Mouse (Mus musculus) MEL (cell line): Measurements from ENCODE around the gene Tnfsf12. TPM values are rescaled to one million over a fixed set of nuclear protein-coding genes. Genes with fewer than 3 reads are reported as not detected.

ENCODE experiments used
- DNase-seq: peaks from one replicate; pipeline ENCODE4 v3.0.0; 2011; ENCODE audit warnings: low read depth, low spot score
- H3K27ac ChIP-seq: 2 replicates; pipeline ENCODE4 v1.5.1; 2012; ENCODE audit warnings: low read depth, mild to moderate bottlenecking, control low read depth, low read length, moderate library complexity; ENCODE audit not compliant: control insufficient read depth
- H3K27me3 ChIP-seq, 2 experiments: fragments of 150-350 bp in 1 of 2; sonication (generic) in 1 of 2; 2 replicates each; pipeline ENCODE4 v1.6.1; 2012; ENCODE audit warnings: low read length in 2 of 2, mild to moderate bottlenecking in 2 of 2, improper control_type of control experiment in 1 of 2, moderate library complexity in 1 of 2; ENCODE audit not compliant: insufficient read depth in 2 of 2, control insufficient read depth in 1 of 2
- H3K36me3 ChIP-seq, 2 experiments: 2 replicates each; pipeline ENCODE4 v1.6.1; 2012 to 2014; ENCODE audit warnings: low read length in 2 of 2, improper control_type of control experiment in 1 of 2, inconsistent platforms in 1 of 2, mild to moderate bottlenecking in 1 of 2; ENCODE audit not compliant: insufficient read depth in 2 of 2, control insufficient read depth in 1 of 2
- H3K4me1 ChIP-seq, 2 experiments: fragments of 150-350 bp in 1 of 2; sonication (generic) in 1 of 2; 2 replicates each; pipeline ENCODE4 v1.6.1; 2012; ENCODE audit warnings: low read length in 2 of 2, improper control_type of control experiment in 1 of 2, mild to moderate bottlenecking in 1 of 2; ENCODE audit not compliant: insufficient read depth in 2 of 2, control insufficient read depth in 1 of 2
- H3K4me3 ChIP-seq, 2 experiments: fragments of 150-350 bp in 1 of 2; sonication (generic) in 1 of 2; 2 replicates each; pipeline ENCODE4 v1.5.1; 2012; ENCODE audit warnings: low read depth in 2 of 2, low read length in 2 of 2, mild to moderate bottlenecking in 2 of 2, moderate library complexity in 2 of 2, control low read depth in 1 of 2, improper control_type of control experiment in 1 of 2; ENCODE audit not compliant: control insufficient read depth in 1 of 2, insufficient read depth in 1 of 2
- H3K79me2 ChIP-seq: 2 replicates; pipeline ENCODE4 v1.6.1; 2012; ENCODE audit warnings: mild to moderate bottlenecking, low read length, moderate library complexity; ENCODE audit not compliant: control insufficient read depth, poor library complexity, insufficient read depth
- H3K9ac ChIP-seq: 2 replicates; pipeline ENCODE4 v1.6.1; 2012; ENCODE audit warnings: low read depth, mild to moderate bottlenecking, control low read depth, low read length, moderate library complexity; ENCODE audit not compliant: control insufficient read depth, poor library complexity, severe bottlenecking
- H3K9me3 ChIP-seq: fragments of 150-350 bp; sonication (generic); replicated peaks from 2 replicates; pipeline ENCODE4 v1.6.1; 2012; ENCODE audit warnings: mild to moderate bottlenecking, low read length, improper control_type of control experiment, moderate library complexity; ENCODE audit not compliant: insufficient read depth
- BHLHE40 ChIP-seq: IDR thresholded peaks from 2 replicates; pipeline ENCODE4 v1.6.1; 2012; ENCODE audit warnings: low read depth, mild to moderate bottlenecking, inconsistent platforms, low read length, improper control_type of control experiment, borderline replicate concordance
- CHD1 ChIP-seq: IDR thresholded peaks from 2 replicates; pipeline ENCODE4 v1.6.1; 2012; ENCODE audit warnings: low read depth, mild to moderate bottlenecking, inconsistent platforms, low read length, improper control_type of control experiment
- CTCF ChIP-seq, 3 experiments: IDR thresholded peaks in 2 of 3; conservative IDR thresholded peaks in 1 of 3; 2 replicates each; pipeline ENCODE4 v1.5.1; 2011 to 2012; ENCODE audit warnings: low read length in 3 of 3, low read depth in 2 of 3, mild to moderate bottlenecking in 2 of 3, improper control_type of control experiment in 1 of 3, inconsistent platforms in 1 of 3, mixed read lengths in 1 of 3, moderate library complexity in 1 of 3; ENCODE audit not compliant: control insufficient read depth in 1 of 3, insufficient read depth in 1 of 3, poor library complexity in 1 of 3, severe bottlenecking in 1 of 3
- E2F4 ChIP-seq: IDR thresholded peaks from 2 replicates; pipeline ENCODE4 v1.6.1; 2011; ENCODE audit warnings: low read depth, low read length, improper control_type of control experiment, borderline replicate concordance
- ELF1 ChIP-seq: IDR thresholded peaks from 2 replicates; pipeline ENCODE4 v1.6.1; 2014; ENCODE audit warnings: low read depth, mild to moderate bottlenecking, inconsistent platforms, low read length, improper control_type of control experiment, moderate library complexity
- ETS1 ChIP-seq: IDR thresholded peaks from 2 replicates; pipeline ENCODE4 v1.6.1; 2012; ENCODE audit warnings: low read depth, mild to moderate bottlenecking, inconsistent platforms, low read length, improper control_type of control experiment, moderate library complexity
- GABPA ChIP-seq: IDR thresholded peaks from 2 replicates; pipeline ENCODE4 v1.6.1; 2012; ENCODE audit warnings: low read depth, mild to moderate bottlenecking, inconsistent platforms, low read length, improper control_type of control experiment, moderate library complexity
- GATA1 ChIP-seq: IDR thresholded peaks from 2 replicates; pipeline ENCODE4 v1.6.1; 2011; ENCODE audit warnings: low read depth, low read length, improper control_type of control experiment
- HCFC1 ChIP-seq: IDR thresholded peaks from 2 replicates; pipeline ENCODE4 v1.6.1; 2012; ENCODE audit warnings: low read depth, mild to moderate bottlenecking, inconsistent platforms, low read length, improper control_type of control experiment, moderate library complexity
- MAFK ChIP-seq: IDR thresholded peaks from 2 replicates; pipeline ENCODE4 v1.6.1; 2011; ENCODE audit warnings: low read depth, mild to moderate bottlenecking, low read length, improper control_type of control experiment, borderline replicate concordance
- MAX ChIP-seq: IDR thresholded peaks from 2 replicates; pipeline ENCODE4 v1.6.1; 2011; ENCODE audit warnings: low read length, improper control_type of control experiment
- MAZ ChIP-seq: IDR thresholded peaks from 2 replicates; pipeline ENCODE4 v1.6.1; 2012; ENCODE audit warnings: low read depth, mild to moderate bottlenecking, inconsistent platforms, low read length, improper control_type of control experiment
- MXI1 ChIP-seq: IDR thresholded peaks from 2 replicates; pipeline ENCODE4 v1.6.1; 2011; ENCODE audit warnings: mild to moderate bottlenecking, low read depth, low read length, improper control_type of control experiment
- MYB ChIP-seq: IDR thresholded peaks from 2 replicates; pipeline ENCODE4 v1.6.1; 2011; ENCODE audit warnings: mild to moderate bottlenecking, low read depth, low read length, improper control_type of control experiment
- MYC ChIP-seq: IDR thresholded peaks from 2 replicates; pipeline ENCODE4 v1.6.1; 2011; ENCODE audit warnings: low read depth, mild to moderate bottlenecking, low read length, improper control_type of control experiment, moderate library complexity
- NELFE ChIP-seq: IDR thresholded peaks from 2 replicates; pipeline ENCODE4 v1.6.1; 2011; ENCODE audit warnings: low read depth, low read length, improper control_type of control experiment
- POLR2AphosphoS2 ChIP-seq: IDR thresholded peaks from 2 replicates; pipeline ENCODE4 v1.6.1; 2011; ENCODE audit warnings: low read length, improper control_type of control experiment
- POLR2AphosphoS5 ChIP-seq: IDR thresholded peaks from 2 replicates; pipeline ENCODE4 v1.6.1; 2012; ENCODE audit warnings: low read depth, borderline replicate concordance, mild to moderate bottlenecking, inconsistent platforms, low read length, moderate library complexity, mixed read lengths
- RCOR1 ChIP-seq: IDR thresholded peaks from 2 replicates; pipeline ENCODE4 v1.6.1; 2012; ENCODE audit warnings: low read depth, mild to moderate bottlenecking, inconsistent platforms, low read length, improper control_type of control experiment
- SMC3 ChIP-seq: IDR thresholded peaks from 2 replicates; pipeline ENCODE4 v1.6.1; 2011; ENCODE audit warnings: low read depth, low read length, improper control_type of control experiment
- TAL1 ChIP-seq: IDR thresholded peaks from 2 replicates; pipeline ENCODE4 v1.6.1; 2012; ENCODE audit warnings: mild to moderate bottlenecking, inconsistent platforms, low read length, moderate library complexity, mixed read lengths
- TBP ChIP-seq: IDR thresholded peaks from 2 replicates; pipeline ENCODE4 v1.8.0; 2011; ENCODE audit warnings: low read depth, low read length, improper control_type of control experiment
- TCF12 ChIP-seq: IDR thresholded peaks from 2 replicates; pipeline ENCODE4 v1.6.1; 2014; ENCODE audit warnings: low read depth, mild to moderate bottlenecking, inconsistent platforms, low read length, improper control_type of control experiment, moderate library complexity
- UBTF ChIP-seq: IDR thresholded peaks from 2 replicates; pipeline ENCODE4 v1.6.1; 2012; ENCODE audit warnings: low read depth, mild to moderate bottlenecking, inconsistent platforms, low read length, improper control_type of control experiment, moderate library complexity, borderline replicate concordance; ENCODE audit not compliant: insufficient read depth
- USF1 ChIP-seq: IDR thresholded peaks from 2 replicates; pipeline ENCODE4 v1.6.1; 2014; ENCODE audit warnings: low read depth, mild to moderate bottlenecking, inconsistent platforms, low read length, improper control_type of control experiment, moderate library complexity
- USF2 ChIP-seq, 2 experiments: IDR thresholded peaks; 2 replicates each; pipeline ENCODE4 v1.6.1; 2011 to 2012; ENCODE audit warnings: improper control_type of control experiment in 2 of 2, low read length in 2 of 2, borderline replicate concordance in 1 of 2, inconsistent platforms in 1 of 2, low read depth in 1 of 2, mild to moderate bottlenecking in 1 of 2; ENCODE audit not compliant: insufficient read depth in 1 of 2
- ZC3H11A ChIP-seq: IDR thresholded peaks from 2 replicates; pipeline ENCODE4 v1.6.1; 2012; ENCODE audit warnings: low read depth, mild to moderate bottlenecking, inconsistent platforms, low read length, improper control_type of control experiment
- ZKSCAN1 ChIP-seq: IDR thresholded peaks from 2 replicates; pipeline ENCODE4 v1.6.1; 2012; ENCODE audit warnings: low read depth, mild to moderate bottlenecking, inconsistent platforms, low read length, improper control_type of control experiment, moderate library complexity
- ZMIZ1 ChIP-seq: IDR thresholded peaks from 2 replicates; pipeline ENCODE4 v1.6.1; 2012; ENCODE audit warnings: low read depth, mild to moderate bottlenecking, inconsistent platforms, low read length, improper control_type of control experiment, moderate library complexity
- ZNF384 ChIP-seq: IDR thresholded peaks from 2 replicates; pipeline ENCODE4 v1.6.1; 2012; ENCODE audit warnings: low read depth, mild to moderate bottlenecking, inconsistent platforms, low read length, improper control_type of control experiment
- polyA plus RNA-seq, 2 experiments: library from polyadenylated mRNA; stranded (reverse) in 1 of 2; unstranded in 1 of 2; fragments of >175 nt in 1 of 2; fragments of >200 nt in 1 of 2; gene quantifications; 2 replicates each; pipeline versions ENCODE4 v1.2.1 to v1.2.4; 2012; ENCODE audit warnings: low replicate concordance in 2 of 2, low read depth in 1 of 2; ENCODE audit not compliant: insufficient read length in 2 of 2, insufficient read depth in 1 of 2, missing spikeins in 1 of 2
- total RNA-seq: library from RNA; depleted of rRNA; stranded (reverse); fragments of 300-350 nt; gene quantifications from 2 replicates; pipeline ENCODE4 v1.2.3, GENCODE M21; 2012

The Tnfsf12 gene
- total and polyA plus RNA-seq, 3 experiments = 0.10 TPM; not detected in 2

GRCm38 (mm10) chr11:69662967-69663671 is 32.5 kb downstream of the Tnfsf12 start:
- Histone ChIP-seq H3K4me1 (peaks cover 4 to 19% of the 10 kb centered on the region in 2 experiments), H3K36me3 (peaks cover 0 to 15% of the 10 kb centered on the region in 2 experiments; a peak in 3 of 4 replicates)
- DNase-seq = no peak

GRCm38 (mm10) chr11:69662213-69662966 is 33.3 kb downstream of the Tnfsf12 start, which contains the start of gene Mpdu1:
Gene Mpdu1 (minus strand): TSS chr11:69662642.
- H3K36me3 ChIP-seq = peaks cover 0 to 15% of the 10 kb centered on the region in 2 experiments; a peak in 2 of 4 replicates
- peaks cover 4 to 19% of the 10 kb centered on the region in 2 experiments for H3K4me1 ChIP-seq
- peak within 1 kb of the TSS; percentile 96 for H3K27ac ChIP-seq
- H3K27me3 ChIP-seq = no peaks in the 10 kb centered on the region
- H3K4me3 ChIP-seq = peak within 1 kb of the TSS; percentile 63 to 78
- H3K9ac ChIP-seq = peak within 1 kb of the TSS; percentile 85
- peaks cover 8% of the 10 kb centered on the region for H3K79me2 ChIP-seq
- DNase-seq = peak; percentile 99
- no peaks in the 10 kb centered on the region for H3K9me3 ChIP-seq
- peak; percentile 76; the same call in 1 of the 2 replicates for TF ChIP-seq ZMIZ1
- TF ChIP-seq BHLHE40 = no peak
- 0 out of 2 replicates have a peak, but pooled peaks have one; percentile 25 for TF ChIP-seq UBTF
- no peak for TF ChIP-seq GABPA
- TF ChIP-seq MAX = peak; percentile 81
- peak; percentile 72 for TF ChIP-seq ZNF384
- TF ChIP-seq MAZ = peak; percentile 60
- TF ChIP-seq GATA1 = 0 out of 2 replicates have a peak, but pooled peaks have one; percentile 8
- peak; percentile 82 for TF ChIP-seq NELFE
- TF ChIP-seq RCOR1 = no peak; the same call in 1 of the 2 replicates
- peak; percentile 94 for TF ChIP-seq TBP
- no peak; a peak in 1 of 6 replicates for TF ChIP-seq CTCF (IDR thresholded peaks at IDR 0.05 in 2 of 3, conservative IDR thresholded peaks at IDR 0.05 in 1 of 3; ENCODE audit: control insufficient read depth in 1 of 3, insufficient read depth in 1 of 3, low read depth in 2 of 3, low read length in 3 of 3, poor library complexity in 1 of 3, severe bottlenecking in 1 of 3)
- TF ChIP-seq TAL1 = no peak
- peak; percentile 71 for TF ChIP-seq MXI1
- peak; percentile 67; the same call in 1 of the 2 replicates for TF ChIP-seq TCF12
- TF ChIP-seq SMC3 = 0 out of 2 replicates have a peak, but pooled peaks have one; percentile 9
- no peak for TF ChIP-seq ZKSCAN1
- TF ChIP-seq HCFC1 = peak; percentile 86
- TF ChIP-seq ETS1 = peak; percentile 37; the same call in 1 of the 2 replicates
- TF ChIP-seq ELF1 = peak; percentile 91
- TF ChIP-seq E2F4 = peak; percentile 84

More at GRCm38 (mm10) chr11:69662967-69663671, 32.5 kb downstream of the Tnfsf12 start:
- H3K27me3 ChIP-seq = no peaks in the 10 kb centered on the region
- H3K9me3 ChIP-seq = no peaks in the 10 kb centered on the region
- TF ChIP-seq MAX (no peak), GABPA (no peak), ZNF384 (no peak), MYC (peak; percentile 17; the same call in 1 of the 2 replicates), POLR2AphosphoS5 (no peak), POLR2AphosphoS2 (peak; percentile 3; the same call in 1 of the 2 replicates), MAFK (no peak), UBTF (0 out of 2 replicates have a peak, but pooled peaks have one; percentile 16), USF2 (IDR thresholded peaks at IDR 0.05; ENCODE audit: borderline replicate concordance in 1 of 2, insufficient read depth in 1 of 2, low read depth in 1 of 2, low read length in 2 of 2) (no peak), MAZ (no peak), MYB (no peak), CTCF (IDR thresholded peaks at IDR 0.05 in 2 of 3, conservative IDR thresholded peaks at IDR 0.05 in 1 of 3; ENCODE audit: control insufficient read depth in 1 of 3, insufficient read depth in 1 of 3, low read depth in 2 of 3, low read length in 3 of 3, poor library complexity in 1 of 3, severe bottlenecking in 1 of 3) (no peak), RCOR1 (0 out of 2 replicates have a peak, but pooled peaks have one; percentile 7), USF1 (0 out of 2 replicates have a peak, but pooled peaks have one; percentile 20), CHD1 (peak; percentile 83; the same call in 1 of the 2 replicates), ZMIZ1 (0 out of 2 replicates have a peak, but pooled peaks have one; percentile 10), ZC3H11A (no peak)
- H3K9ac ChIP-seq = peak overlapping the region; percentile 69
- peaks cover 8% of the 10 kb centered on the region for H3K79me2 ChIP-seq
- peak overlapping the region; percentile 63 to 78 for H3K4me3 ChIP-seq
- peak overlapping the region; percentile 96 for H3K27ac ChIP-seq
